Comparison of ENCODE assay signal across 26 mouse cellular contexts in the genomic region with DNA sequence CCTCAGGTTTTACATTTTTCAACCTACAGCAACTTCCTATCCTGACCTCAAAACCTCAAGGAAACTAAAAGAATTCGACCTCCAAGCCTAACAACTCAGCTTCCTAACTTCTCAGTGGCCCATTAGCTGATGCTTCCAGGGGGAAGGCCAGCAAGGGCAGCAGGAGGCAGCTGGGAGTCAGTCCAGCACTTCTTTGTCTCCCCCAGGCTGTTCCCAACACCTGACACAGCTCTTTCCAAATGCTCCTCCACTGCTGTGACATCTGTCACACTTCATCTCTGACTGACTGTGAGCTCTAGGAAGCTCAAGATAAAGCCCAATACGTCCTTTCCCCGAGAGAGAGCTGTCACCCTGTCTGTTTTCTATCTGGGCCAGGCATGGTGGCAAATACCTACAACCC. TPM values are rescaled to one million over a fixed set of nuclear protein-coding genes. Genes with fewer than 3 reads are reported as not detected.
DNase-seq lines count a peak whose midpoint lies in the region; ATAC-seq and TF ChIP-seq lines count a peak whose summit lies in the region.
"Had no signal": no experiment of that assay in that cellular context is flagged by ENCODE, and none has a peak within 500 bp of the region (broad histone marks: within the 10 kb centered on the region; RNA-seq: fewer than 3 reads in every experiment).

No protein-coding gene starts in this region.

- H3K9me3 ChIP-seq in heart, embryonic 14.5 days (ENCODE audit: control insufficient read depth, low read length): peaks cover 4% of the 10 kb centered on the region; the same call in 1 of the 2 replicates
- H3K9me3 ChIP-seq: embryonic facial prominence, embryonic 10.5 days; embryonic facial prominence, embryonic 15.5 days; forebrain, embryonic 12.5 days; hindbrain, embryonic 12.5 days; limb, embryonic 12.5 days; liver, embryonic 15.5 days; midbrain, embryonic 10.5 days; midbrain, embryonic 15.5 days had no signal

- no peaks in the 10 kb centered on the region for H3K27me3 ChIP-seq in heart, embryonic 14.5 days (ENCODE audit: control insufficient read depth, insufficient read depth, low read length)
- H3K27me3 ChIP-seq: embryonic facial prominence, embryonic 15.5 days; forebrain, embryonic 12.5 days; hindbrain, embryonic 12.5 days; limb, embryonic 12.5 days; liver, embryonic 15.5 days; midbrain, embryonic 15.5 days; Patski had no signal

- no peak for ATAC-seq in heart, embryonic 14.5 days (ENCODE audit: insufficient number of reproducible peaks, insufficient read depth, low FRiP score, low read depth)
- no peak for ATAC-seq in megakaryocyte, adult 5-6 weeks (ENCODE audit: poor library complexity, severe bottlenecking)
- ATAC-seq: midbrain, embryonic 15.5 days; Patski had no signal

- peaks cover 8 to 11% of the 10 kb centered on the region in 2 experiments; a peak in 3 of 4 replicates for H3K4me1 ChIP-seq in heart, embryonic 14.5 days (ENCODE audit: control insufficient read depth in 2 of 2, insufficient read depth in 2 of 2, low read length in 2 of 2)
- H3K4me1 ChIP-seq: embryonic facial prominence, embryonic 15.5 days; forebrain, embryonic 12.5 days; liver, embryonic 15.5 days; midbrain, embryonic 15.5 days had no signal

- WGBS in heart, embryonic 14.5 days: 14% methylated on average over 3 of the region's 3 CpGs

- H3K9ac ChIP-seq in heart, embryonic 14.5 days (ENCODE audit: low read length): no peak overlapping the region
- H3K9ac ChIP-seq: embryonic facial prominence, embryonic 15.5 days; forebrain, embryonic 12.5 days; hindbrain, embryonic 12.5 days; limb, embryonic 12.5 days; liver, embryonic 15.5 days; lung, embryonic 14.5 days; midbrain, embryonic 15.5 days had no signal

- H3K27ac ChIP-seq in gastrocnemius, adult 2 months: peak overlapping the region; percentile 93
- peak overlapping the region; percentile 68 to 69 for H3K27ac ChIP-seq in heart, embryonic 14.5 days (replicated peaks in 1 of 2; ENCODE audit: control insufficient read depth in 1 of 2, insufficient read depth in 1 of 2, low read depth in 2 of 2, low read length in 2 of 2)
- H3K27ac ChIP-seq: embryonic facial prominence, embryonic 10.5 days; embryonic facial prominence, embryonic 15.5 days; forebrain, embryonic 12.5 days; hindbrain, embryonic 12.5 days; limb, embryonic 12.5 days; liver, embryonic 15.5 days; midbrain, embryonic 10.5 days; midbrain, embryonic 15.5 days had no signal

- intact Hi-C loops in gastrocnemius, adult 2 months (cut with DNase I): no loop called here
- intact Hi-C loops in gastrocnemius, postnatal 36 days (cut with DNase I): loop anchor here (2.0 kb wide), 1 partner anchor 22 kb away; no protein-coding TSS in a partner anchor
- intact Hi-C loops in heart, postnatal 25 days (cut with DNase I): no loop called here
- intact Hi-C loops in left cerebral cortex, postnatal 4 days (cut with DNase I): loop anchor here (10.0 kb wide), 1 partner anchor 140 kb away; no protein-coding TSS in a partner anchor

- H3K4me2 ChIP-seq in heart, embryonic 14.5 days (ENCODE audit: low read length): no peak overlapping the region
- H3K4me2 ChIP-seq: embryonic facial prominence, embryonic 15.5 days; forebrain, embryonic 12.5 days; hindbrain, embryonic 12.5 days; limb, embryonic 12.5 days; liver, embryonic 15.5 days; lung, embryonic 14.5 days; midbrain, embryonic 15.5 days had no signal

- no peak overlapping the region for H3K4me3 ChIP-seq in gastrocnemius, adult 2 months
- H3K4me3 ChIP-seq in heart, embryonic 14.5 days (ENCODE audit: control insufficient read depth in 1 of 2, insufficient read depth in 1 of 2, low read depth in 1 of 2, low read length in 2 of 2): no peak overlapping the region
- H3K4me3 ChIP-seq: embryonic facial prominence, embryonic 10.5 days; embryonic facial prominence, embryonic 15.5 days; forebrain, embryonic 12.5 days; hindbrain, embryonic 12.5 days; limb, embryonic 12.5 days; liver, embryonic 15.5 days; midbrain, embryonic 10.5 days; midbrain, embryonic 15.5 days had no signal

- DNase-seq in gastrocnemius, adult 2 months: no peak
- DNase-seq in gastrocnemius, postnatal 36 days: no peak
- DNase-seq in heart, postnatal 25 days (ENCODE audit: low spot score): no peak
- peak; percentile 17 for DNase-seq in left cerebral cortex, postnatal 4 days
- no peak for DNase-seq in left cerebral cortex, adult 18-20 months (ENCODE audit: low spot score in 2 of 2)
- DNase-seq: adrenal gland, postnatal 10 days; cerebellum, postnatal 25 days; gastrocnemius, postnatal 14 days; kidney, adult 11 months; kidney, postnatal 14 days; layer of hippocampus, adult 9-11 months; lung, embryonic 14.5 days; lung, postnatal 14 days; thymus, postnatal 4 days had no signal

- TF ChIP-seq CTCF in gastrocnemius, adult 2 months (IDR thresholded peaks at IDR 0.05): no peak

- no peaks in the 10 kb centered on the region for H3K36me3 ChIP-seq in heart, embryonic 14.5 days (ENCODE audit: control insufficient read depth, insufficient read depth, low read length)
- H3K36me3 ChIP-seq: embryonic facial prominence, embryonic 10.5 days; embryonic facial prominence, embryonic 15.5 days; forebrain, embryonic 12.5 days; hindbrain, embryonic 12.5 days; limb, embryonic 12.5 days; liver, embryonic 15.5 days; midbrain, embryonic 10.5 days; midbrain, embryonic 15.5 days had no signal

RNA-seq across cellular contexts. Expression of gene Sema4f, which starts 55.0 kb away (rescaled TPM):
- total RNA-seq in gastrocnemius, adult 2 months (2021): under 1 TPM in 1 of 2 experiments, not detected in 1; 0.05 TPM
- total RNA-seq in gastrocnemius, postnatal 36 days (2021): under 1 TPM; 0.10 to 0.15 TPM
- polyA plus RNA-seq in heart, embryonic 14.5 days (2014; fragmentation: Nextera tagmentation; extraction: Ambion mirVana): not detected in 2 replicates
- under 1 TPM; 0.34 to 0.47 TPM for total RNA-seq in heart, postnatal 25 days (2021)
- 10 to 100 TPM; 51.3 to 54.0 TPM for total RNA-seq in left cerebral cortex, postnatal 4 days (2021)
- 10 to 100 TPM; 37.8 to 41.2 TPM for total RNA-seq in left cerebral cortex, adult 18-20 months (2021)
- 1.4 and 2.5 TPM in 2 replicates for total RNA-seq in megakaryocyte, adult 5-6 weeks (2015)
- 0.29 and 1.6 TPM in 2 replicates for total RNA-seq in megakaryocyte, adult 5-6 weeks (2017)
- total RNA-seq: liver, adult 2 months had no signal
- polyA plus RNA-seq: liver, adult 2 months had no signal

Comparison
In these comparisons a context has a peak if more than half of its experiments do, and no peak if none do; other contexts are left out.
1. intact Hi-C loops: an anchor here in gastrocnemius, postnatal 36 days (2.0 kb wide) and left cerebral cortex, postnatal 4 days (10.0 kb wide); none called in gastrocnemius, adult 2 months and heart, postnatal 25 days.
2. RNA of gene Sema4f, which starts 55.0 kb away (total RNA-seq): 51.3 to 54.0 TPM in left cerebral cortex, postnatal 4 days and 37.8 to 41.2 TPM in left cerebral cortex, adult 18-20 months; 0.29 to 2.5 TPM in megakaryocyte, adult 5-6 weeks, 0.34 to 0.47 TPM in heart, postnatal 25 days, 0.10 to 0.15 TPM in gastrocnemius, postnatal 36 days and 0.05 TPM in gastrocnemius, adult 2 months; every median in the first group is over 10 times any median in the second.